Mouse (Mus musculus) cerebellum, adult 2 months (tissue): ENCODE data around the gene Rcl1. TPM values are rescaled to one million over a fixed set of nuclear protein-coding genes. Genes with fewer than 3 reads are reported as not detected.
A peak's percentile ranks its signal among the peaks of the same experiment; 100 is the strongest.

Experiments
- DNase-seq, 2 experiments: peaks; one replicate each; pipeline ENCODE4 v3.0.0; 2021
- H3K27ac ChIP-seq: fragments of 200-500 bp; 2 replicates; pipeline ENCODE4 v1.5.1; 2012; ENCODE audit warnings: low read length, control low read depth, inconsistent platforms; ENCODE audit not compliant: insufficient read depth
- H3K27me3 ChIP-seq: fragments of 200-500 bp; 2 replicates; pipeline ENCODE4 v1.6.1; 2012; ENCODE audit warnings: inconsistent platforms, mild to moderate bottlenecking, low read length, moderate library complexity; ENCODE audit not compliant: control insufficient read depth, insufficient read depth
- H3K4me1 ChIP-seq: fragments of 200-500 bp; 2 replicates; pipeline ENCODE4 v1.6.1; 2011; ENCODE audit warnings: low read length; ENCODE audit not compliant: control insufficient read depth, insufficient read depth
- H3K4me3 ChIP-seq: fragments of 200-500 bp; replicated peaks from 2 replicates; pipeline ENCODE3; 2011; ENCODE audit warnings: mild to moderate bottlenecking, low read depth, low read length, control low read depth; ENCODE audit not compliant: insufficient read depth
- CTCF ChIP-seq: fragments of 200-500 bp; IDR thresholded peaks from 2 replicates; pipeline ENCODE4 v1.5.1; 2011; ENCODE audit warnings: low read depth, mild to moderate bottlenecking, control low read depth, low read length, moderate library complexity, borderline replicate concordance; ENCODE audit not compliant: insufficient read depth
- POLR2A ChIP-seq: fragments of 200-500 bp; IDR thresholded peaks from 2 replicates; pipeline ENCODE4 v1.6.1; 2011; ENCODE audit warnings: low read length, control low read depth, borderline replicate concordance; ENCODE audit not compliant: insufficient read depth
- WGBS: fragments of 180-500 bp; shearing (Covaris S2); methylation state at CpG from one replicate; pipeline ENCODE4 v1.1.7; 2018; 5-methylcytosine and 5-hydroxymethylcytosine counted together
- polyA plus RNA-seq: library from polyadenylated mRNA; depleted of rRNA; stranded (reverse); fragments of >200 nt; gene quantifications from 2 replicates; pipeline ENCODE4 v1.2.3, GENCODE M21; 2012

Rcl1 gene
- polyA plus RNA-seq, 1 experiment = 19.6 TPM

DNA sequence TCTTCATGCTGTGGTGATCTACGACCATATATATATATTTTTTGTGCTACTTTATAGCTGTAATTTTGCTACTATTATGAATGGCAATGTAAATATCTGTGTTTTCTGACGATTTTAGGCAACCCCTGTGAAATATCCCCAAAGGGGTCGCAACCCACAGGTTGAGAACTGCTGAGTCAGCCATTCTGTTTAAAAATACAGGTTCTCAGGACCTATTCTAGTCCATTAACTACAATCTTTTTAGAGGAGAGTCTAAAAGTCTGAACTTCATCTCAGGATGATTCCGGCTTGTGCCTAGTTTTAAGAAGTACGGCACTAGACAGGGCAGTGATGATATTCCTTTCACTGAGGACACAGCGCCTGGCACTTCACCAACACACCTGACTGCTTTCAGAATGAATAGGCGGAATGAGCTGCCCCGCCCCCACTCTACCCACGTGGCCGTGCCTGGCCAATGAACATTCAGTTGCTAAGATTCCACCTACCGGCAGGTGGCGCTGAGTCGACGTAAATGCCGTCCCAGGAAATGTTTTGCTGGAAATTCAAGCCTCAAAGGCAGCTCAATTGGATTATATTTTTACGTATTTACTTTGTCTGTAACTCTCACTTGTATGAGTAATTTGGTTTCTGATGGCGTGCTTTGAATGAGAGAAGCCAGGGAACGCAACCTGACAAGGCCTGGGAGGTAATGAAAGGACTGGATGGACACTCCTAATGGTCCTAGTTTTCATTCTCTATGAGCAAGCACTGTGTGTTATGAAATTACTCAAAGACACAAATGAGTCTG is 37.4 kb upstream of the Rcl1 start:
- Histone ChIP-seq H3K27ac (no peak overlapping the region; the same call in 1 of the 2 replicates), H3K27me3 (no peaks in the 10 kb centered on the region), H3K4me1 (peaks cover 2% of the 10 kb centered on the region; the same call in 1 of the 2 replicates), H3K4me3 (peak overlapping the region; percentile 33)
- DNase-seq = peak; percentile 85 to 89
- 16% methylated on average over 18 of the region's 18 CpGs for WGBS
- TF ChIP-seq POLR2A (no peak), CTCF (peak; percentile 95)

- WGBS = 41% methylated on average over 9 of the region's 9 CpGs
- Histone ChIP-seq H3K27ac (no peak overlapping the region), H3K27me3 (no peaks in the 10 kb centered on the region), H3K4me1 (peaks cover 2% of the 10 kb centered on the region; the same call in 1 of the 2 replicates), H3K4me3 (no peak overlapping the region)
- TF ChIP-seq POLR2A (no peak), CTCF (no peak)
- DNase-seq = no peak
These were observed 36.6 kb upstream of the Rcl1 start for GRCm38 (mm10) chr19:29064451-29065102.

DNA sequence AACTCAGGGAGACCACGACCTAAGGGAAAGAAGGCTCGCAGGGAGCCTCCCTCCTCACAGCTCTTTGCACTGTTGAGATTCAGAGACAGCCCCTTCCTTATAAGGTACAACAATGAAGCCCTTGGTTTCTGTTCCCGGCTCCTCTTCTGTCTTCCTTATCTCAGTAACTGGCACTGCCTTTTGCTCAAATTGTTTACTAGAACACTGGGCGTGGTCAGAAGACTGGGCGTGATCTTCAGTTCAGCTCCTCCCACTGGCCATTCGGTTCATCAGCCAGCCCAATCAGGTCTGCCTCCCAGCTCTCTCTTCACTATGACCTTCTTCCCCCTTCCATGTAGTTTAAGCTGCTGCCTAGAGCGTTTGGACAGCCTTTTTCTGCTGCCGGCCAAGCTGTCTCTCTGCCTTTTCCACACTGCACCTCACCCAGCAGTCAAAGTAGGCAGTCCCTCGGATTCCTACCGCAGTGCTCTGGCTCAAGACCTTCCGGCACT is 34.1 kb upstream of the Rcl1 start:
- H3K4me3 ChIP-seq = peak overlapping the region; percentile 53
- WGBS = 17% methylated on average over 11 of the region's 11 CpGs
- peak; percentile 10; the same call in 1 of the 2 replicates for TF ChIP-seq POLR2A
- TF ChIP-seq CTCF = no peak
- peak overlapping the region; percentile 27; the same call in 1 of the 2 replicates for H3K27ac ChIP-seq
- peaks cover 2% of the 10 kb centered on the region; the same call in 1 of the 2 replicates for H3K4me1 ChIP-seq
- peak; percentile 31 to 45 for DNase-seq
- H3K27me3 ChIP-seq = no peaks in the 10 kb centered on the region

- Histone ChIP-seq H3K4me3 (no peak overlapping the region), H3K27me3 (no peaks in the 10 kb centered on the region), H3K27ac (no peak overlapping the region), H3K4me1 (peaks cover under 1% of the 10 kb centered on the region; the same call in 1 of the 2 replicates)
- no peak for DNase-seq
- WGBS = 86% methylated on average over 5 of the region's 5 CpGs
- TF ChIP-seq POLR2A = no peak
- TF ChIP-seq CTCF = no peak
These were observed 32.0 kb upstream of the Rcl1 start for GRCm38 (mm10) chr19:29069195-29069594.

- Histone ChIP-seq H3K27ac (no peak overlapping the region), H3K4me1 (no peaks in the 10 kb centered on the region), H3K4me3 (no peak overlapping the region), H3K27me3 (no peaks in the 10 kb centered on the region)
- no peak for DNase-seq
- no peak for TF ChIP-seq POLR2A
- TF ChIP-seq CTCF = no peak
- 26% methylated on average over 6 of the region's 6 CpGs for WGBS
These were observed 26.4 kb upstream of the Rcl1 start for GRCm38 (mm10) chr19:29074802-29075201.

DNA sequence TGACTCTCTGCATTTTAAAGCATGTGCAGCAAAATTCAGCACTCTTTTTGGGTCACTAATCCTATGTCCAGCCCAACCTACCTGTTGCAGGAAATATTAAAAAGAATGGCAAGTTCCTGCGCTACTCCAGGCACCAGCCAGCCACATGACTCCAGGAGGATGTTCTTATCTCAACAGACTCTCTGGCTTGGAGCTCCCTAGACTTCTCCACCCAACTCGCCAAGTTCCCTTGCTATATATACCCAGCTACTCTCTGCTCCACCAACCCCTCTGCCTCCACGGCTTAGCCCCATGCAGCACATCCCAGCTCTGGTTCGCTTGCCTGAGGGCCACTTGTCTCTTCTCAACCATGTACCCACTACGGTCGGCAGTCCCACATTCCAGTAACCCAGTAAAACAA is 12.5 kb upstream of the Rcl1 start:
- H3K27me3 ChIP-seq = no peaks in the 10 kb centered on the region
- H3K4me1 ChIP-seq = no peaks in the 10 kb centered on the region
- H3K4me3 ChIP-seq = no peak overlapping the region
- no peak for DNase-seq
- TF ChIP-seq POLR2A (no peak), CTCF (no peak)
- H3K27ac ChIP-seq = no peak overlapping the region
- WGBS = 92% methylated on average over 6 of the region's 6 CpGs

DNA sequence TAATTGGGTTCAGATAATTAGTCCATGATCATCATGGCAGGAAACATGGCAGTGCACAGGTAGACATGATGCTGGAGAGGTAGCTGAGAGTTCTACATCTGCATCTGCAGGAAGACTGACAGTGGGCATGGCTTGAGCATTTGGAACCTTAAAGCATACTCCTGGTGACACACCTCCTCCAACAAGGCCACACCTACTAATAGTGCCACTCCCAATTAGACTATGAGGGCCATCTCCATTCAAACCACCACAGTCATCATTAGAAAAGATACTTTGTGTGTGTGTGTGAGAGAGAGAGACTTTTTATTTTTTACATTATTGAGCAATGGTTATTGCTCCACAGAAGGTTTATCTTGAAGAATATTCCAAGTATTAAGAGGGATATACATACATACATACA is 9.0 kb upstream of the Rcl1 start:
- Histone ChIP-seq H3K4me3 (no peak overlapping the region), H3K27ac (no peak overlapping the region)
- TF ChIP-seq POLR2A = no peak
- TF ChIP-seq CTCF = no peak

More for the DNA sequence above, 9.0 kb upstream of the Rcl1 start:
- DNase-seq = no peak
- H3K4me1 ChIP-seq = no peaks in the 10 kb centered on the region
- no peaks in the 10 kb centered on the region for H3K27me3 ChIP-seq
